Mouse (Mus musculus) left cerebral cortex, adult 2 months (tissue): ENCODE data around the gene Morn4. TPM values are rescaled to one million over a fixed set of nuclear protein-coding genes. Genes with fewer than 3 reads are reported as not detected.
"Not testable (repeated sequence)": the region's sequence is repeated elsewhere in the genome, so short reads cannot be mapped to it uniquely, and the experiment has no call there.

Source experiments
- DNase-seq, 2 experiments: peaks; one replicate each; pipeline ENCODE4 v3.0.0; 2021 to 2022; ENCODE audit warnings: low spot score in 2 of 2, mixed read lengths in 1 of 2; ENCODE audit errors: extremely low spot score in 1 of 2
- H3K27ac ChIP-seq: fragments of 200-600 bp; 2 replicates; pipeline ENCODE4 v1.8.1; 2022
- H3K4me3 ChIP-seq: fragments of 200-600 bp; 2 replicates; pipeline ENCODE4 v1.8.1; 2022
- CTCF ChIP-seq: fragments of 200-600 bp; IDR thresholded peaks from 2 replicates; pipeline ENCODE4 v1.8.1; 2022; ENCODE audit warnings: antibody characterized with exemption, mild to moderate bottlenecking, moderate library complexity
- intact Hi-C: fragments of 180-260 bp; cut with DNase I; formaldehyde crosslinking; loops from one replicate; pipeline ENCODE4 v1.15.1; 2025
- total RNA-seq, 2 experiments: library from RNA; stranded (reverse); gene quantifications; 2 replicates each; pipeline ENCODE4 v1.2.3; 2021

The Morn4 gene
- total RNA-seq, 2 experiments from 2014 or later, result 64.0 to 66.2 TPM

DNA sequence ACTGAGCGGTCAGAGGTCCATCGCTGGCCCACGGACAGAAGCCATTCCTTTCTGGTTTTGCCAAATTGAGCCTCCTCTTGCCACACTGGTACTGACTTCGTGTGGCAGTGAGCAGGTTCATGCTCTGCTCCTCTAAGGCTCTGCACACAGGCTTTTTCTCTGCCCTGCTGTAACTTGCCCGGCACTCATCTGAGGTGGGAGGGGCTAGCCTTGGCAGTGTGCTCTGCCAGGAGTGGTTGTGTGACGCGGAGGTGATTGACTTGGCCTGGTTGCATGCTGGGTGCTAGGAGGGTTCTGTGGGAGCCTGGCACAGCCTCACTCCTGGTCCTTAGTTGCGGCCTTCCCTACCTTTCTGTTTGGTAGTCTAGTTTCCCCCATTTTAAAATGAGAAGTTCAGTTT, 34.3 kb upstream of the Morn4 start:
- H3K27ac ChIP-seq, result no peak overlapping the region
- TF ChIP-seq CTCF, result no peak
- DNase-seq, result no peak
- no peak overlapping the region for H3K4me3 ChIP-seq
- intact Hi-C loops, result no loop called here

DNA sequence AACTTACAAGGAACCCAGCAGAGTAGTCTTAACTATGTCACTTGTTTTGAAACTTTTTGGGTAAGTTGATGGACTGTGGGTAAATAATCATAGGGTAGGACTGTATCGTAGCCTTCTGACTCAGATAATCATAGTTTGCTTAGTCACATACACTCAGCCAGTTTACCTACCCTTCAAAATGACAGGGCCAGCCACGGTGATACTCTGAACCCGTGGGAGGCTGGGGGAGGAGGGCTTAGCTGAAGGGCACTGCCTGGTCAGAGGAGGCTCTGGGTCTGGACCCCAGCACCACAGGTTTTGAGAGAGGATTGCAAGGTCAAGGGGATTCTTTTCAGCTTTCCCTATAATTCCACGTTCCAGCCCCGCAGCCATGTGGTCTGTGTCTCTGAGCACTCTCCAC, 32.4 kb upstream of the Morn4 start:
- H3K27ac ChIP-seq, result no peak overlapping the region
- intact Hi-C loops, result no loop called here
- H3K4me3 ChIP-seq, result no peak overlapping the region
- no peak for TF ChIP-seq CTCF
- no peak for DNase-seq

DNA sequence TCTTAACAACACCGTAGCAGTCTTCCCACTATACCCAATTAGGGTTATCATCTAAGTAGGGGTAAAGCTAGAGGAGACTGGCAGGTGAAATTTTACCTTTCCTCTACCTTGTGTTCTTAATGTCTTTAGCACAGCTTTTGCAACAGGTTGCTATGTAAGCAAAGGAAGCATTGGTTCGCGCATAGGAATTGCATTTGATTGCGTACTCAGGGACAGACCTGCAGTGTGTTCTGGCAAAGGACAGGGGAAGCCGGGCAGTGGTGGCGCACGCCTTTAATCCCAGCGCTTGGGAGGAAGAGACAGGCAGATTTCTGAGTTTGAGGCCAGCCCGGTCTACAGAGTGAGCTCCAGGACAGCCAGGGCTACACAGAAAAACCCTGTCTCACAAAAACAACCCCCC, 32.0 kb upstream of the Morn4 start:
- no peak overlapping the region for H3K27ac ChIP-seq
- DNase-seq, result no peak
- TF ChIP-seq CTCF, result no peak
- H3K4me3 ChIP-seq, result no peak overlapping the region
- intact Hi-C loops, result no loop called here

DNA sequence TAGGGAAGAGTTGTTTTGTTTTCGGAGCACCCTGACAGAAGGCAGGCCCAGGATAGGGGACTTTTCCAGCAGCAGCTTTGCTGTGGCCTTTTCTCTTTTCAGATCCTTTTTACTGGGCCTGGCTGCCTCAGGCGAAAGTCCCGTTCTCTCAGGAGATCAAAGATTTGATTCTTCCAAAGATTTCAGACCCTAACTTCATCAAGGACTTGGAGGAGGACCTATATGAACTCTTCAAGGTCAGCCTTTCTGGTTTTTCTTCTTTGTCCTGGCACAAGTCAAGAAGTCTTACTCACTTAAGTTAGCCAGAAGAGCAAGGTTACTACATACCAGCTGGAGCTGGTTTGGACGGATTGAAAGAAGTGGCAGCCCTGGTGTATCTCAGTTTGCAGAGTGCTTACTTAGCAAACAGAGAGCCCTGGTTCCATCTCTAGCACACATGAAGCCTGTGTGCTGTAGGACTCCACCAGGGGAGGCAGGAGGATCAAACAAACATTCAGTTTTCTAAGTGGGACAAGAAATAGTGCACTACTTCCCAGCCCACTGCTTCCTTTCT, 29.7 kb upstream of the Morn4 start:
- intact Hi-C loops, result no loop called here
- DNase-seq, result no peak
- Histone ChIP-seq H3K27ac (no peak overlapping the region), H3K4me3 (no peak overlapping the region)
- TF ChIP-seq CTCF, result no peak

DNA sequence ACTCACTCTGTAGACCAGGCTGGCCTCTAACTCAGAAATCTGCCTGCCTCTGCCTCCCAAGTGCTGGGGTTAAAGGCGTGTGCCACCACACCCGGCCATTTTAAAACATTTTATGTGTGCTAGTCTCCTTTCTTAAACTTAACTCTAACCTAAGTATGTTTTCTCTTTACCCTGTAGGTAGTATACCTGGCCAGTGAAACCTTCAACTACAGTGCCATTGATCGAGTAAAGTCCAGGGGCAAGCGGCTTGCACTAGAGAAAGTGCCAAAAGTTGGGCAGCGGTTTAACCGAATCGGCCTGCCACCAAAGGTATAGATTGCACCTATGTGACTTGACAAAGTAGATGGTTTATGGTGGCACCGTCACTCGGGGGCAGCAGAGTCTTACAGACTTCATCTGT, 18.5 kb upstream of the Morn4 start:
- Histone ChIP-seq H3K4me3 (no peak overlapping the region), H3K27ac (no peak overlapping the region)
- intact Hi-C loops, result no loop called here
- no peak for TF ChIP-seq CTCF
- no peak for DNase-seq

DNA sequence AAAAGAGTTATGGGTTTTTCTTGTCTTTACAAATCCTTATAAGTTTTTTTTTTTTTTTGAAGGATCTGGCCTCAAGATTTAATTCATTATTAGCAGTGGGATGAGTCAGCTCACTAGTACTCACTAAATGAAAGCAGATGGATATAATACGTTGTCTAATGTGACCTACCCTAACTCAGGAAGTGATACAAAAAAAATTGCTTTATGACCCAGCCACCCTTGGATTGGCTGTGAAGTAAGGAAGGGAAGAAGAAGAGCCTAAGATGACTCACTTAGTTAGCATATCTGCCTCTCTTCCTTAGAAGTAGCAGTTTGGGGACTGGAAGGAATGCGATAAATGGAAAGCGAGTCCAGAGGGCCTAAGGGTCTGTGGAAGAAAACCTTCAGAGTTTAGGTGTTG, 13.2 kb upstream of the Morn4 start:
- H3K4me3 ChIP-seq, result no peak overlapping the region
- TF ChIP-seq CTCF, result no peak
- intact Hi-C loops, result no loop called here
- no peak overlapping the region for H3K27ac ChIP-seq
- DNase-seq, result no peak

DNA sequence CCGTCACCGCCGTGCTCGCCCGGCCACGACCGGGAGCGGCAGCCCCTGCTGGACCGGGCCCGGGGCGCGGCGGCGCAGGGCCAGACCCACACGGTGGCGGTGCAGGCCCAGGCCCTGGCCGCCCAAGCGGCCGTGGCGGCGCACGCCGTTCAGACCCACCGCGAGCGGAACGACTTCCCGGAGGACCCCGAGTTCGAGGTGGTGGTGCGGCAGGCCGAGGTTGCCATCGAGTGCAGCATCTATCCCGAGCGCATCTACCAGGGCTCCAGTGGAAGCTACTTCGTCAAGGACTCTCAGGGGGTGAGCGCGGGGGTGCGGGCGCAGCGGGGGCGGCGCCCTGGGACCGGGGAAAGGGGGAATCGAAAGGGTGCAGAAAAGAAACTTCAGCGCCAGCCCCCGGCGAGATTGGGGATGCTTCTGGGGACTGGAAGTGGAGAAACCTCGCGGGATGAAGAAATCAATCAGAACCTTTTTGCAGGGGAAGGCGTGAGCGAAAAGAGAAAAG, 4.5 kb upstream of the Morn4 start:
- peak overlapping the region; percentile 62 for H3K4me3 ChIP-seq
- peak overlapping the region; percentile 57; the same call in 1 of the 2 replicates for H3K27ac ChIP-seq
- DNase-seq, result no peak
- intact Hi-C loops, result loop anchor here (2.0 kb wide), 3 partner anchors 38 to 76 kb away; partner anchors contain the start of gene Avpi1
- TF ChIP-seq CTCF, result no peak

DNA sequence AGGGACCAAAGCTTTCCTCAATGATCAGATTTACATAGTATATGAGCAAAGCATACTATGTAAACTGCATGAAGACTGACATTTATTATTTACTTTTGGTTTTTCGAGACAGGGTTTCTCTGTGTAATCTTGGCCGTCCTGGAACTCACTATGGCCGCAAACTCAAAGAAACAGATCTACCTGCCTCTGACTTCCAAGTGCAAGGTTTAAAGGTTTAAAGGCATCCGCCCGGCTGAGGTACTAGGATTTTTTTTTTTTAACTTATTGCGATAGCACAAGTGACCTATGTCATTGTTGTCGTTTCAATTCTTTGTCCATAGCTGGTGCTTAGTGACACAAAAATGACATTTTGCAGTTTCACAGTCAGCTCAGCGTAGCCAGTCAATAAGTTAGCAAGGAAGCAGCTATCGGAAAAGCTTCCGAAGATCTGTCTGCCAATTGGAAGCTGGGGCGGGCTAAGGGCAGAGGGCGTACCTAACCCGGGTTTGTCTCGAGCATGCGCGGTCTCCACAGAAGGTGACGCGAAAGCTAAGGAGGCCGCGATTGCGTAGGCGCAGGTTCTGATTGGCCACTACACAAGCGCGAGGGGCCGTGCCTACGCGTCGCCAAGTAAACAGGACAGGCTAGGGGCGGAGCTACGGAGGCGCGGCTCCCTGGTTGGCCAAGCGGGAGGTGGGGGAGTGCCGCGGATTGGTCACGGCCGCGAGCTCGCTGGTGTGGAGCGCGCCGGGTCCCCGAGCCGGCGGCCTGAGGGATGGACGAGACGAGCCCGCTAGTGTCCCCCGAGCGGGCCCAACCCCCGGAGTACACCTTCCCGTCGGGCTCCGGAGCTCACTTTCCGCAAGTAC, 3.8 kb upstream of the Morn4 start, which contains the start of gene Pi4k2a:
Gene Pi4k2a, plus strand, starts transcription at position 723 of the 848 bp plus-strand sequence.
- no peak for TF ChIP-seq CTCF
- intact Hi-C loops, result loop anchor here (2.0 to 5.0 kb wide), 4 partner anchors 39 to 103 kb away; partner anchors contain the start of gene Avpi1

DNA sequence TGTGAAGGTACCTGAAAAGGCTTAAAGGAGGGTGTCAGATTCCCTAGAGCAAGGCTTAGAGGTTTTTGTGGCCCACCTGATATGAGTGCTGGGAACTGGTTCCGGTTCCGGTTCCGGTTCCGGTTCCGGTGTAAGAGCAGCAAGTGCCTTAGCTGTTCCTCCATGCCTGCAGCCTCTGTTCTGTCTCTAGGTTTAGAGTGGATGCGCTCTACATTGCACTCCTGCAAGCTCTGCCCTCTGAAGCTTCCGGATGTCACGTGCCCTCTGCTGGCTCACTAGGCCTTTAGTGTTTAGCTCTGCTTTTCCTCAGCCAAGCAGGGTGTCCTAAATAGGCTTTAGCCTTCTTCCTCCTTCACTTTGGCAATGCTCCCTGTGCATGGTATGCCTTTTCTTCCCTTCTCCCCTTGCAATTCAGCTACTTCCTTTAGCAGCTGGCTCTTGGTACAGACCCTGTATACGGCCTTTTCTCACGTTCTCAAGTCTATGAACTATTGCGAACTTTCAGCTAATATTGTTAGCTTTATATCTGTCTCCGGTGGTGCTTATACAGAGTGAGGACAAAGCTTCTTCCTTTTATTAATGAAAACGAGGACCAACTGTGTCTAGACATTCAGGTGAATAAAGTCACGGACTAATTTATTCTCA, 3.1 kb upstream of the Morn4 start:
- intact Hi-C loops, result loop anchor here (5.0 kb wide), 1 partner anchor 102 kb away; no protein-coding TSS in a partner anchor
- H3K27ac ChIP-seq, result peak overlapping the region; percentile 84
- no peak for TF ChIP-seq CTCF
- DNase-seq, result peak; percentile 31
- peak overlapping the region; percentile 62 for H3K4me3 ChIP-seq

More for the DNA sequence above, 3.8 kb upstream of the Morn4 start, which contains the start of gene Pi4k2a:
- peak; percentile 97 to 99 for DNase-seq
- Histone ChIP-seq H3K4me3 (peak within 1 kb of the TSS; percentile 62), H3K27ac (peak within 1 kb of the TSS; percentile 84)

DNA sequence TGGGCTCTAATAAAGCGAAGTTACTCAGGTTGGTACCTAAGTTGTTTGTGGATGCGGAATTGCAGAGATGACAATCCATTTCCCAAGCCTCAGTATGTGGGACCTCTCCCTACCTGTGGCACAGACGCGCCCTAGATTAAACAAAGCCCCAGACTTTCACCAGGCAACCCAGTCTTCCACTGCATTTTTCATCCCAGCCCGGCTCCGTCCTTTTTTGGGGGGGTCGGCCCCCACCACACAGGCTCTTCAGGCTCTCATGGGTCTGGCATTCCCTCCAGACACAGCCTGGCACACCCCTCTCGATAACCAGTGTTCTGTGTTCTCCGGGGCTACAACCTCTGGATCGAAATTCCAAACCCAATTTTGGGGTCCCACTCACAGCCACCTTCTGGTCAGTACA, 467 bp downstream of the Morn4 start:
- intact Hi-C loops, result loop anchor here (5.0 kb wide), 1 partner anchor 98 kb away; no protein-coding TSS in a partner anchor
- peak overlapping the region; percentile 90 for H3K4me3 ChIP-seq
- no peak for TF ChIP-seq CTCF
- H3K27ac ChIP-seq, result peak overlapping the region; percentile 83
- no peak for DNase-seq

DNA sequence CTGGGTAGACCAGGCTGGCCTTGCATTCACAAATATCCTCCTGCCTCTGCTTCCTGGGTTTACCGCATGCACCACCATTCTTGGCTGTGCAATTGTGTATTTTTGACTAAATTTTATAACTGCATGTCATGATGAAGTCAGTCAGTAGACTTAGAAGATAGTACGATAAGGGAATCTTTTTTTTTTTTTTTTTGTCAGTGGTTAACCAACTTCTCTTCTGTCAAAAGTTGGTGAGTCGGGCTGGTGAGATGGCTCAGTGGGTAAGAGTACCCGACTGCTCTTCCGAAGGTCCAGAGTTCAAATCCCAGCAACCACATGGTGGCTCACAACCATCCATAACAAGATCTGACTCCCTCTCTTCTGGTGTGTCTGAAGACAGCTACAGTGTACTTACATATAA, 4.5 kb downstream of the Morn4 start:
- intact Hi-C loops, DNase-seq, H3K27ac ChIP-seq, H3K4me3 ChIP-seq: not testable (repeated sequence)

DNA sequence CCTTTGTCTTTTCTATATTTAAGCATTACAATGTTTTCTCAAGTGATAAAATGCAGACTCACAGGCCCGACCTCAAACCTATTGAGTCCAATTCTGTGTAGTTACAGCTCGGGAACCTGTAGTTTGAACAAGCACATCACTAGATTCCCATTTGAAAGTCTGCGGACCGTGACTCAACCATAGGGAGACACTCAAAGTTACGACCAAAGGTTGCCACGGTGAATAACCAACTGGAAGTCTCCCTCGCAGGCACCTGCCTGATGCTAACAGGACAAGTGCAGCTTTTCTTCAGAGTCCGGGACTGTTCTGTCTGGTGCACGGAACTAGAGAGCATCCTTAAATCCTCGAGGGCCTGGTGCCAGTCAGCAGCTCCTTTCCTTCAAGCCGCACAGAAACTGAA, 5.7 kb downstream of the Morn4 start:
- Histone ChIP-seq H3K27ac (no peak overlapping the region), H3K4me3 (no peak overlapping the region)
- no peak for TF ChIP-seq CTCF
- intact Hi-C loops, result no loop called here
- no peak for DNase-seq
